Mouse (Mus musculus) hindbrain, embryonic 13.5 days (tissue): Measurements from ENCODE around the gene Stpg1. TPM values are rescaled to one million over a fixed set of nuclear protein-coding genes. Genes with fewer than 3 reads are reported as not detected.
A peak's percentile ranks its signal among the peaks of the same experiment; 100 is the strongest.

ENCODE experiments used
- ATAC-seq: fragments of 200-750 bp; cut with Nextera tagmentation; 2 replicates; pipeline ENCODE4 v1.8.0; 2017; ENCODE audit warnings: moderate TSS enrichment; ENCODE audit not compliant: low FRiP score
- H3K27ac ChIP-seq: fragments of 300-500 bp; sonication (generic); 2 replicates; pipeline ENCODE4 v1.5.1; 2015; ENCODE audit warnings: inconsistent platforms, mild to moderate bottlenecking, moderate library complexity
- H3K27me3 ChIP-seq: fragments of 300-500 bp; sonication (generic); 2 replicates; pipeline ENCODE4 v1.6.1; 2015; ENCODE audit warnings: mild to moderate bottlenecking, inconsistent platforms
- H3K36me3 ChIP-seq: fragments of 300-500 bp; sonication (generic); 2 replicates; pipeline ENCODE4 v1.6.1; 2015; ENCODE audit warnings: mild to moderate bottlenecking, inconsistent platforms
- H3K4me1 ChIP-seq: fragments of 300-500 bp; sonication (generic); replicated peaks from 2 replicates; pipeline ENCODE4 v1.6.1; 2015; ENCODE audit warnings: inconsistent platforms
- H3K4me2 ChIP-seq: fragments of 300-500 bp; sonication (generic); 2 replicates; pipeline ENCODE4 v1.6.1; 2015; ENCODE audit warnings: inconsistent platforms, mild to moderate bottlenecking, moderate library complexity
- H3K4me3 ChIP-seq: fragments of 300-500 bp; sonication (generic); 2 replicates; pipeline ENCODE4 v1.5.1; 2015; ENCODE audit warnings: mild to moderate bottlenecking, inconsistent platforms
- H3K9ac ChIP-seq: fragments of 300-500 bp; sonication (generic); 2 replicates; pipeline ENCODE4 v1.6.1; 2015; ENCODE audit warnings: mild to moderate bottlenecking, inconsistent platforms
- H3K9me3 ChIP-seq: fragments of 300-500 bp; sonication (generic); 2 replicates; pipeline ENCODE4 v1.6.1; 2016; ENCODE audit warnings: inconsistent platforms
- WGBS: fragments of 180-500 bp; shearing (Covaris S2); methylation state at CpG from one replicate; pipeline ENCODE4 v1.1.7; 2015; 5-methylcytosine and 5-hydroxymethylcytosine counted together
- polyA plus RNA-seq: library from polyadenylated mRNA; unstranded; fragments of >200 nt; fragmentation: Nextera tagmentation; extraction: Ambion mirVana; gene quantifications from 2 replicates; pipeline ENCODE4 v1.2.1, GENCODE M21; 2015

Gene Stpg1
- polyA plus RNA-seq, 1 experiment from 2014 or later = 0.23 TPM

GRCm38 (mm10) chr4:135567042-135567441 is 72.5 kb downstream of the Stpg1 start:
- no peaks in the 10 kb centered on the region for H3K36me3 ChIP-seq
- H3K27ac ChIP-seq = no peak overlapping the region; the same call in 1 of the 2 replicates
- no peaks in the 10 kb centered on the region for H3K9me3 ChIP-seq
- H3K4me1 ChIP-seq = peaks cover 67% of the 10 kb centered on the region
- H3K4me2 ChIP-seq = no peak overlapping the region
- no peak overlapping the region for H3K4me3 ChIP-seq
- H3K27me3 ChIP-seq = peaks cover 49% of the 10 kb centered on the region
- 41% methylated on average over 11 of the region's 11 CpGs for WGBS
- peak overlapping the region; percentile 19 for H3K9ac ChIP-seq
- ATAC-seq = no peak

GRCm38 (mm10) chr4:135567484-135567883 is 72.9 kb downstream of the Stpg1 start:
- Histone ChIP-seq H3K4me3 (no peak overlapping the region), H3K4me2 (no peak overlapping the region), H3K9ac (peak overlapping the region; percentile 19), H3K9me3 (no peaks in the 10 kb centered on the region), H3K27ac (no peak overlapping the region; the same call in 1 of the 2 replicates), H3K36me3 (no peaks in the 10 kb centered on the region), H3K27me3 (peaks cover 54% of the 10 kb centered on the region), H3K4me1 (peaks cover 68% of the 10 kb centered on the region)
- WGBS = 46% methylated on average over 8 of the region's 8 CpGs
- no peak for ATAC-seq

GRCm38 (mm10) chr4:135569201-135569600 is 74.6 kb downstream of the Stpg1 start:
- H3K9ac ChIP-seq = no peak overlapping the region
- no peak for ATAC-seq
- no peaks in the 10 kb centered on the region for H3K9me3 ChIP-seq
- H3K4me1 ChIP-seq = peaks cover 85% of the 10 kb centered on the region
- H3K36me3 ChIP-seq = no peaks in the 10 kb centered on the region
- no peak overlapping the region for H3K27ac ChIP-seq
- no peak overlapping the region for H3K4me3 ChIP-seq
- 7% methylated on average over 11 of the region's 11 CpGs for WGBS
- H3K4me2 ChIP-seq = no peak overlapping the region
- H3K27me3 ChIP-seq = peaks cover 62% of the 10 kb centered on the region

GRCm38 (mm10) chr4:135570152-135571036 is 75.8 kb downstream of the Stpg1 start:
- Histone ChIP-seq H3K9me3 (no peaks in the 10 kb centered on the region), H3K27ac (no peak overlapping the region), H3K36me3 (no peaks in the 10 kb centered on the region), H3K4me3 (peak overlapping the region; percentile 34), H3K27me3 (peaks cover 74% of the 10 kb centered on the region), H3K4me2 (peak overlapping the region; percentile 56), H3K4me1 (peaks cover 80% of the 10 kb centered on the region), H3K9ac (peak overlapping the region; percentile 61)
- WGBS = 11% methylated on average over 32 of the region's 32 CpGs
- ATAC-seq = peak; percentile 43; the same call in 1 of the 2 replicates

GRCm38 (mm10) chr4:135571037-135571550 is 76.5 kb downstream of the Stpg1 start:
- Histone ChIP-seq H3K4me3 (no peak overlapping the region), H3K9ac (no peak overlapping the region), H3K36me3 (no peaks in the 10 kb centered on the region), H3K4me1 (peaks cover 74% of the 10 kb centered on the region), H3K9me3 (no peaks in the 10 kb centered on the region), H3K4me2 (no peak overlapping the region), H3K27me3 (peaks cover 81% of the 10 kb centered on the region), H3K27ac (no peak overlapping the region)
- WGBS = 63% methylated on average over 6 of the region's 6 CpGs
- no peak for ATAC-seq

GRCm38 (mm10) chr4:135572276-135572675 is 77.7 kb downstream of the Stpg1 start:
- 39% methylated on average over 8 of the region's 8 CpGs for WGBS
- no peak overlapping the region for H3K4me3 ChIP-seq

GRCm38 (mm10) chr4:135573251-135573808 is 78.7 kb downstream of the Stpg1 start, which contains the start of gene Grhl3:
Gene Grhl3, minus strand, starts transcription at chr4:135573630.
- peak within 1 kb of the TSS; percentile 30 for H3K4me3 ChIP-seq
- ATAC-seq = no peak

More at GRCm38 (mm10) chr4:135572276-135572675, 77.7 kb downstream of the Stpg1 start:
- Histone ChIP-seq H3K27ac (no peak overlapping the region), H3K4me1 (peaks cover 62% of the 10 kb centered on the region), H3K27me3 (peaks cover 79% of the 10 kb centered on the region), H3K4me2 (no peak overlapping the region), H3K9ac (no peak overlapping the region), H3K9me3 (no peaks in the 10 kb centered on the region), H3K36me3 (no peaks in the 10 kb centered on the region)
- no peak for ATAC-seq

GRCm38 (mm10) chr4:135575365-135576140 is 81.0 kb downstream of the Stpg1 start:
- Histone ChIP-seq H3K36me3 (no peaks in the 10 kb centered on the region), H3K27ac (no peak overlapping the region), H3K9ac (no peak overlapping the region), H3K9me3 (no peaks in the 10 kb centered on the region), H3K27me3 (peaks cover 53% of the 10 kb centered on the region), H3K4me1 (peaks cover 33% of the 10 kb centered on the region), H3K4me3 (no peak overlapping the region), H3K4me2 (no peak overlapping the region)
- ATAC-seq = no peak
- WGBS = 65% methylated on average over 15 of the region's 15 CpGs

More at GRCm38 (mm10) chr4:135573251-135573808, 78.7 kb downstream of the Stpg1 start, which contains the start of gene Grhl3:
- WGBS = under 1% methylated on average over 31 of the region's 31 CpGs
- H3K27ac ChIP-seq = no peak within 1 kb of the TSS; the same call in 1 of the 2 replicates
- peak within 1 kb of the TSS; percentile 61 for H3K4me2 ChIP-seq
- H3K4me1 ChIP-seq = peaks cover 53% of the 10 kb centered on the region
- H3K9me3 ChIP-seq = no peaks in the 10 kb centered on the region
- H3K36me3 ChIP-seq = no peaks in the 10 kb centered on the region
- H3K27me3 ChIP-seq = peaks cover 73% of the 10 kb centered on the region
- H3K9ac ChIP-seq = peak within 1 kb of the TSS; percentile 49; the same call in 1 of the 2 replicates

GRCm38 (mm10) chr4:135578490-135578889 is 83.9 kb downstream of the Stpg1 start:
- no peak overlapping the region for H3K4me3 ChIP-seq
- 90% methylated on average over 5 of the region's 5 CpGs for WGBS
- H3K36me3 ChIP-seq = no peaks in the 10 kb centered on the region
- H3K27ac ChIP-seq = no peak overlapping the region
- no peak overlapping the region for H3K4me2 ChIP-seq
- H3K9ac ChIP-seq = no peak overlapping the region
- no peak for ATAC-seq
- H3K27me3 ChIP-seq = peaks cover 25% of the 10 kb centered on the region
- H3K4me1 ChIP-seq = peaks cover 7% of the 10 kb centered on the region
- H3K9me3 ChIP-seq = no peaks in the 10 kb centered on the region

- Histone ChIP-seq H3K27me3 (peaks cover 14% of the 10 kb centered on the region), H3K9ac (no peak overlapping the region), H3K4me2 (no peak overlapping the region), H3K9me3 (no peaks in the 10 kb centered on the region), H3K27ac (no peak overlapping the region), H3K4me3 (no peak overlapping the region), H3K36me3 (no peaks in the 10 kb centered on the region), H3K4me1 (no peaks in the 10 kb centered on the region; the same call in 1 of the 2 replicates)
- WGBS = 58% methylated on average over 6 of the region's 6 CpGs
- no peak for ATAC-seq
These were observed 85.1 kb downstream of the Stpg1 start for GRCm38 (mm10) chr4:135579695-135580094.

- H3K36me3 ChIP-seq = no peaks in the 10 kb centered on the region
- H3K9me3 ChIP-seq = no peaks in the 10 kb centered on the region
- ATAC-seq = no peak
- H3K9ac ChIP-seq = no peak overlapping the region
- no peak overlapping the region for H3K4me3 ChIP-seq
- no peak overlapping the region for H3K4me2 ChIP-seq
- WGBS = 37% methylated on average over 12 of the region's 12 CpGs
- no peaks in the 10 kb centered on the region; the same call in 1 of the 2 replicates for H3K4me1 ChIP-seq
- no peaks in the 10 kb centered on the region for H3K27me3 ChIP-seq
- H3K27ac ChIP-seq = no peak overlapping the region
These were observed 86.8 kb downstream of the Stpg1 start for GRCm38 (mm10) chr4:135581222-135581910.
